Mouse (Mus musculus) liver, embryonic 14.5 days (tissue): ENCODE measurements around the gene Celsr1.

Experiments used
- CTCF ChIP-seq: IDR thresholded peaks from 2 replicates; pipeline ENCODE4 v1.5.1; 2016; ENCODE audit warnings: antibody characterized with exemption, low read depth, control low read depth
- EP300 ChIP-seq: IDR thresholded peaks from 2 replicates; pipeline ENCODE4 v1.6.1; 2016; ENCODE audit warnings: antibody characterized with exemption, low read depth

- TF ChIP-seq EP300 (no peak), CTCF (no peak)
Measured at GRCm38 (mm10) chr15:85900801-85901200, 132.8 kb downstream of the Celsr1 start.
